In the genomic region with DNA sequence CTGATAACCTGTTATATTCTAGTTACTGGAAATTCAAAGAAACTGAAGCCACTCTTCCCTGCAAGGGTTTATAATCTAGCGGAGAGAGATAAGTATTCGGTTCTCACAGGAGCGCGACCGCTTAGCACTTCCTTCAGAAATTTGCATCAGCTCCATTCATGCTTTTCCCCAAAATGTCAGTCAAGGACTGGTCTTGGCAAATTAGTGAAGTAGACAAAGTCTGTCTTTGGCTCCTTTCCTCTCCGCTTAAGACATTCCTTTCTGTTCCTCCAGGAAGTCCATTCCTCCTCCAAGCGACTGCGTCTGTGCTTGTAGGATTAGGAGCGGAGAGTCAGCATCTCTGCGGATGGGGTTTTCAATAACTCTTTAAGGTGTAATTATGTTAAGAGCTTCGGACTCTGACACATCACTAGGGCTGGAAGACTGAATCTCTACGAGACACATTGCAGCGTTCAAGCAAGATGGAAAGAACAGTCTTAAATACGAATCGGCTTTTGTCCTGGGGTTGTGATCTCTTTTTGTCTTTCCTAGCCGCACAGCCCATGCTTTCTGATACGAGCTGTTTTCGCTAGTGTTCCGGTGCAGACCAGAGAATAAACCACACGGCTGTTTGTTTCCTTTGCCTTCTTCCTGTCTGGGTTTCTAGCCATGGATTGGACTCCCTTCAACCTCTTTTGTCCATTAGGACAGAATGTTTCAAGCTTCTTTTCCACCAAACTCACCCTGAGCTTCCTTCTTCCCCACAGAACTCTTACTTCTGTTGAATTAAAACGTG, we compare ENCODE assay signal across 10 mouse cellular contexts.
A peak's percentile ranks its signal among the peaks of the same experiment; 100 is the strongest.
DNase-seq lines count a peak whose midpoint lies in the region; ATAC-seq lines count a peak whose summit lies in the region.
"Had no signal": no experiment of that assay in that cellular context is flagged by ENCODE, and none has a peak within 500 bp of the region (broad histone marks: within the 10 kb centered on the region; RNA-seq: fewer than 3 reads in every experiment).

No protein-coding gene starts in this region.

- peak overlapping the region; percentile 13 for H3K4me3 ChIP-seq in heart, embryonic 16.5 days (ENCODE audit: low read length)
- H3K4me3 ChIP-seq in hindbrain, embryonic 14.5 days (replicated peaks; ENCODE audit: low read length): no peak overlapping the region
- H3K4me3 ChIP-seq in midbrain, embryonic 10.5 days: no peak overlapping the region

- H3K9me3 ChIP-seq in heart, embryonic 16.5 days (replicated peaks; ENCODE audit: control insufficient read depth, low read length): no peaks in the 10 kb centered on the region
- no peaks in the 10 kb centered on the region for H3K9me3 ChIP-seq in hindbrain, embryonic 14.5 days (ENCODE audit: control insufficient read depth, low read length)
- no peaks in the 10 kb centered on the region for H3K9me3 ChIP-seq in midbrain, embryonic 10.5 days (replicated peaks)

- H3K4me2 ChIP-seq in heart, embryonic 16.5 days (ENCODE audit: low read depth, low read length): peak overlapping the region; percentile 42
- peak overlapping the region; percentile 29 for H3K4me2 ChIP-seq in hindbrain, embryonic 14.5 days (replicated peaks)

- H3K36me3 ChIP-seq in heart, embryonic 16.5 days (ENCODE audit: control insufficient read depth, insufficient read depth): 0 out of 2 replicates have a peak, but pooled peaks cover 5% of the 10 kb centered on the region
- H3K36me3 ChIP-seq in hindbrain, embryonic 14.5 days (replicated peaks; ENCODE audit: control insufficient read depth, insufficient read depth): no peaks in the 10 kb centered on the region
- H3K36me3 ChIP-seq in midbrain, embryonic 10.5 days: peaks cover 4% of the 10 kb centered on the region; the same call in 1 of the 2 replicates

- H3K27me3 ChIP-seq in heart, embryonic 16.5 days (ENCODE audit: control insufficient read depth, insufficient read depth, low read length): no peaks in the 10 kb centered on the region
- no peaks in the 10 kb centered on the region for H3K27me3 ChIP-seq in hindbrain, embryonic 14.5 days (ENCODE audit: control insufficient read depth, insufficient read depth, low read length)
- H3K27me3 ChIP-seq in midbrain, embryonic 10.5 days (ENCODE audit: low read depth, poor library complexity, severe bottlenecking): no peaks in the 10 kb centered on the region

- peak overlapping the region; percentile 22; the same call in 1 of the 2 replicates for H3K27ac ChIP-seq in heart, embryonic 16.5 days (ENCODE audit: low read length)
- H3K27ac ChIP-seq in hindbrain, embryonic 14.5 days: no peak overlapping the region
- peak overlapping the region; percentile 55 for H3K27ac ChIP-seq in midbrain, embryonic 10.5 days (replicated peaks)

- no peak overlapping the region for H3K9ac ChIP-seq in heart, embryonic 16.5 days (ENCODE audit: low read length)
- H3K9ac ChIP-seq in hindbrain, embryonic 14.5 days: no peak overlapping the region

- ATAC-seq in heart, embryonic 16.5 days (replicated peaks; ENCODE audit: extremely low read depth, insufficient read depth, low FRiP score): no peak
- no peak for ATAC-seq in hindbrain, embryonic 14.5 days (ENCODE audit: low FRiP score)
- no peak for ATAC-seq in activated CD4-positive, CD25-positive, alpha-beta regulatory T cell, adult 4 months

- H3K4me1 ChIP-seq in heart, embryonic 16.5 days (ENCODE audit: control insufficient read depth, insufficient read depth, low read length): peaks cover 5% of the 10 kb centered on the region
- H3K4me1 ChIP-seq in hindbrain, embryonic 14.5 days (replicated peaks; ENCODE audit: control insufficient read depth, insufficient read depth, low read length): 0 out of 2 replicates have a peak, but pooled peaks cover 6% of the 10 kb centered on the region
- peaks cover 22% of the 10 kb centered on the region for H3K4me1 ChIP-seq in midbrain, embryonic 10.5 days

- DNase-seq in heart, adult 8-10 months (ENCODE audit: low spot score): no peak
- peak; percentile 45 for DNase-seq in brain, embryonic 18.5 days (ENCODE audit: low read depth, low spot score)
- DNase-seq in hindbrain, embryonic 14.5 days (ENCODE audit: low spot score): no peak
- no peak for DNase-seq in midbrain, embryonic 10.5 days (ENCODE audit: low spot score)
- DNase-seq in right cerebral cortex, adult 2 months (ENCODE audit: low spot score in 2 of 2): no peak
- no peak for DNase-seq in ovary, postnatal 36 days (ENCODE audit: low spot score)
- DNase-seq: cerebellum, adult 8-10 months; kidney, adult 11 months had no signal

- 71% methylated on average over 21 of the region's 21 CpGs for WGBS in heart, embryonic 16.5 days
- WGBS in hindbrain, embryonic 14.5 days: 66% methylated on average over 21 of the region's 21 CpGs
- 79% methylated on average over 21 of the region's 21 CpGs for WGBS in midbrain, embryonic 10.5 days
